Mouse (Mus musculus) mature B cell (primary cell): ENCODE results near the gene Inca1.

Source experiments
- in situ Hi-C: fragments of 300-500 bp; cut with MboI; formaldehyde crosslinking; loops from 2 replicates; pipeline ENCODE4 v1.14.3; 2019

Inca1 gene

GRCm38 (mm10) chr11:70699722-70700556, at the start of gene Inca1, which contains the start of gene Kif1c:
Gene Inca1 (minus strand): TSS chr11:70700155.
Gene Kif1c (plus strand): TSS chr11:70700548.
- in situ Hi-C loops = no loop called here

DNA sequence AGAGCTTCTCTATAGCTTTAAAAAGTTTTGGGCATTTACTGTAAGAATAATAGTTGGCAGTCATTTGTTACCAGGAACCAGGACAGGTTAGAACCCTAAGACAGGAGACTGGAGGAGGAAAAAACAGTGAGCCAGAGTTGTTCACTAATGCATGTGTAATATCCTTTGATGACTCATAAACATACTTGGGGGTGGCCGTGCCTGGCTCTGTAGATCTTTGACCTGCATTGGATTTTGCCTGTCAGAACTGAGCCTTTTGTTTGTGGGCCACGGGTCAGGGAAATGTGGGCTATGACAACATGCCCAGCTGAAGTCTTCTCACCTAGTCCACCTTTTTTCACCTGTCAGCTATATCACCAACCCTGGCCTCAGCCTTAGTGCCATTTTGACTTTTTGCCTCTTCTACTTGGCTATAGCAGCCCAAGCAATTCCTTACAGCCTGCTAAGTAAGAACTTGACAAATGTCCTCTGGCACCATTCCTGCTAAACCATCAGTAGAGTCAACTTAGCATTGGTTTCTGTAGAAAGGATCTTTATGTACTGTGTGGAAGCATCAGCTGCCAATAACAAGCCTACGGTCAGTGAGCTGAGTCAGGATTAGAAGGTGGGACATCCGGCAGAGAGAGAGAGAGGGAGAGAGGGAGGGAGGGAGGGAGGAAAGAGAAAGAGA, 48.1 kb upstream of the Inca1 start:
- in situ Hi-C loops = no loop called here

DNA sequence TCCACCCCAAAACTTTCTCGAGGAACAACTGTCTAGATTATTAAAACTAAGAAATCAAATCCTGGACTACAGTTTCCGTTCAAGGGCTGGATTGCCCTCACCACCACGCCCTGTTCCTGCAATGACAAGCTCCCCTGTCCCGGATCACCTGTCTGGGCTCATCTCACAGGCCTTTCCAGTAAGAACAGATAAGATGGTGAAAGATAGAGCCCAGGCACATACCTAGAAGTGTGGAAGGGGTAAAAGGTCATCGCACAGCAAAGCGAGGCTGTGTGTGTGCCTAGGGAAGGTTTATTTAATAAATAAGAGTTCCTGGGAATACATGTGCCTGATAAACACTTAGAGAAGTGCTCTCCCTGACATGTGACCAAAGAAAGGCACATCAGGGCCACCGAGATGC, 45.7 kb upstream of the Inca1 start:
- in situ Hi-C loops = no loop called here

- in situ Hi-C loops = no loop called here
Measured at GRCm38 (mm10) chr11:70742581-70743459, 42.9 kb upstream of the Inca1 start.

- in situ Hi-C loops = no loop called here
Measured at GRCm38 (mm10) chr11:70742117-70742516, 42.2 kb upstream of the Inca1 start.

GRCm38 (mm10) chr11:70741603-70742002, 41.6 kb upstream of the Inca1 start:
- in situ Hi-C loops = no loop called here

GRCm38 (mm10) chr11:70737749-70738148, 37.8 kb upstream of the Inca1 start:
- in situ Hi-C loops = no loop called here

GRCm38 (mm10) chr11:70733256-70733655, 33.3 kb upstream of the Inca1 start:
- in situ Hi-C loops = no loop called here

GRCm38 (mm10) chr11:70731178-70731577, 31.2 kb upstream of the Inca1 start:
- in situ Hi-C loops = no loop called here

DNA sequence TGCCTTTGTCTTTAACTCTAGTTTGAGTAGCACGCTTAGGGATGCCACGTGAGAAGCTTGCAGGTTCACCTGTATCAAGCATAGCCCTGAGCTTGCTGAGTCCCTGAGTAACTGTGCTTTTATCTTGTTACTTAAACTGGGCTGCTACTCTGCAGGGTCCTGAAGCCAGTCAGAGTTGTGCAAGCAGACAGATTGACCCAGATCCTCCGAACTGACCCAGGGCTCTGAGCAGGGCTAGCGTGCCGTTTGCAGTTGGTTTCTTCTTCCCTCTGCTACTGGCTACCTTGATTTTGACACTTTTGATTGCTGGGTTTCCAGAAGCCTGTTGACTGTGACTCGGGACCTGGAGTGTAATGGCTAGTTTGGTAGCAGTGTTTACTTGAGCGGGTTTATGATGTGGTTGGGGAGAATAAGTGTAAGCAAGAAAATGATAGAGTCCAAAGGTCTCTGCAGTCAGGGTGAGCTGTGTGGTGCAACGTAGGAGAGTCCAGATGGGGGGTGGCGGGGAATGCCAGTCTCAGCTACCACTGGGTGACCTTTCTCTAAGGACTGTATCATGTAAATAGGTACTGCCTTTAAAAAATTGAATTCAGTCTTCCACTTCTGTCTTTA, 30.6 kb upstream of the Inca1 start:
- in situ Hi-C loops = no loop called here

DNA sequence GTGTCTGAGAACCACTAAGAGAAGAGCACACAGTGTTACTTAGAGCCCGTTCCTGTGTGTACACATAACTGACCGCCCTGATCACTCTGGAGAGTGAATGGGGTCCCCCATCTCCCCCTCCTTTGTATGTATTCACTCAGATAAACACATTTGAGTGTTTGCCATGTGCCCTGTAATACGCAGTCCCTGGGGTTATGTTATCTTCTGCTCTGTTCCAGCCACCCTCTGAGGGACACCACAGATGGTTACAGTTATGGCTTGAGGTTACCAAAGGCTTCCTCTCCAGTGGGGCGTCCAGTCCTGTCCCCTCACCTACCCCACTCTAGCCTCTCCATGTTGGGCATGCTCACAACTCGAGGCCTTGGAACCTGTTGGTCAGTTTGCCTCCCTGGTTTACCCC, 27.4 kb upstream of the Inca1 start:
- in situ Hi-C loops = no loop called here

DNA sequence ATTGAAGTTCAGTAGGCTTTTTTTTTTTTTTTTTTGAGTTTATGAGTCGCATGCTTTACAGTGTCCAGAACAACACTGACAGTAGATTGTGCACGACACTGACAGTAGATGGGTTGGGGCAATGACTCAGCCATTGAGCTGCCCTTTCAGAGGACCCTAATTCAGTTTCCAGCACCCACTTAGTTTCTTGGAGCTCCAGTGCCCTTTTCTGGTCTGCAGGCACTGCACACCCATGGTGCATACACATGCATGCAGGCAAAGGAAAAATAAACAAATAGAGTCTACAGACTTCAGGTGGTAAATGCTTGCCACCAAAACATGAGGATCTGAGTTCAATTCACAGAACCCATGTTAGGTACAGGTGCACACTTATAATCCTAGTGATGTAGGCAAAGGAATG, 26.6 kb upstream of the Inca1 start:
- in situ Hi-C loops = no loop called here

DNA sequence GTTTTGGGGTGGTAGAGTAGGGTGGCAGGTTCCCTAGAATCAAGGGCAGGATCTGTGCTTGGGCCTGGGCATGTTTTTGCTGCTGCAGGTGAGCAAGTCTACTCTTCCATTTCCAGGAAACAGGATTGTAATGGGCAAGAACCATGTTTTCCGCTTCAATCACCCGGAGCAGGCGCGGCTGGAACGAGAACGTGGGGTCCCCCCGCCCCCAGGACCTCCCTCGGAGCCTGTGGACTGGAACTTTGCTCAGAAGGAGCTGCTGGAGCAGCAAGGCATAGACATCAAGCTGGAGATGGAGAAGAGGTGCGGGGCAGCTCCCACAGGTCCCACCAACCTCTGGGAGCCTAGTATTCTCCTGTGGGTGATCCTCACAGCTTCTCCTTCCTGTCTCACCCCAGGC, 24.8 kb upstream of the Inca1 start:
- in situ Hi-C loops = no loop called here

DNA sequence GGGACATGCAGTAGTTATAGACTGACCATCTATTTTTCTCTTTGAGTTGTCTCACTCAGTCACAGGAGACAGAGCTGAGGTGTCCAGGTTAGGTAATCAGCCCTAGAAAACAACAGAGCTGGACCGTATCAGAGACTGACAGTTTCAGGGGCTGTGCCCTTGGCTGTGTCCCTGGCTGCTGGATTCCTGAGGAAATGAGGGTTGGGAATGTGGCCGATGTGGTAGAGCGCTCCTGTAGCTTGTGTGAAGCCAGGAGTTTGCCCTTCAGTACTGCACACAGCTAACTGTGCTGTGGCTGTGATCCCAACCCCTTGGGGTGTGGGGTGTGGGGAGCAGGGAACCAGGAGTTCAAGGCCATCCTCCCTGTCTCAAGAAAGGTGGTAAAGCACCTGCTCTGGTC, 21.1 kb upstream of the Inca1 start:
- in situ Hi-C loops = no loop called here

- in situ Hi-C loops = no loop called here
Measured at GRCm38 (mm10) chr11:70720567-70720966, 20.6 kb upstream of the Inca1 start.

GRCm38 (mm10) chr11:70718481-70718880, 18.5 kb upstream of the Inca1 start:
- in situ Hi-C loops = no loop called here

DNA sequence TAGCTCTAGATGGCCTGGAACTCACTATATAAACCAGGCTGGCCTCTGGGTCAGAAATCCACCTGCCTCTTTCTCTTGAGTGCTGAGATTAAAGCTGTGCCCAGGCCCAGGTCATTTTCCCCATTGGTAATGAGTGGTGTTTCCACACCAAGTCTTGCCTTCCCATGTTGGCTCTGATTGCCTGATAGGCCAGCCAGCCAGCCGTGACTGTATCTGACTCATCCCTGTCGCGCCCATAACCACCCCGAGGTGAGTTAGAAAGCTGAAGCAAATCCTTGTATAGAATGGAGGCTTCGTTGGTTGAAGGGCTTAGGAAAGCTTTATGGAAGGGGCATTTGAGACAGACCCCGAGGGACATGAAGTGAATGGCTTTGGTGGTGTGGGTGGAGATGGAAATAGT, 15.9 kb upstream of the Inca1 start:
- in situ Hi-C loops = no loop called here

DNA sequence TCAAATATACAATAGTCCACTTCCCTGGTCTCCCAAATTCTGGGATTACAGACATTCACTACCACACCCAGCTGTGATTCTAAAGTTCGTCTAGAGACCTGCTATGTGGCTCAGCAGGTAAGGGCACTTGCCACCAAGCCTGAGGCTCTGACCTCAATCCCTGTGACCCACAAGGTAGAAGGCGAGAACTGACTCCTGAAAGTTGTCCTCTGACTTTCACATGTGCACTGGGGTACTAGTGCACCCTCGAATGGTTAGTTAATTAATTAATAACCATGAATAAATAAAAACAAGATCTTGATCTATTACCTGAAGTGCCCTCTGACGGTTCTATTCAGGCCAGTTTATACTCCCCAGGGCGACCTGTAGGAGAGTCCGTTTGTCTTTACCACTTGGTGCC, 13.3 kb upstream of the Inca1 start:
- in situ Hi-C loops = no loop called here

GRCm38 (mm10) chr11:70711026-70711425, 11.1 kb upstream of the Inca1 start:
- in situ Hi-C loops = no loop called here

GRCm38 (mm10) chr11:70706127-70706526, 6.2 kb upstream of the Inca1 start:
- in situ Hi-C loops = no loop called here

DNA sequence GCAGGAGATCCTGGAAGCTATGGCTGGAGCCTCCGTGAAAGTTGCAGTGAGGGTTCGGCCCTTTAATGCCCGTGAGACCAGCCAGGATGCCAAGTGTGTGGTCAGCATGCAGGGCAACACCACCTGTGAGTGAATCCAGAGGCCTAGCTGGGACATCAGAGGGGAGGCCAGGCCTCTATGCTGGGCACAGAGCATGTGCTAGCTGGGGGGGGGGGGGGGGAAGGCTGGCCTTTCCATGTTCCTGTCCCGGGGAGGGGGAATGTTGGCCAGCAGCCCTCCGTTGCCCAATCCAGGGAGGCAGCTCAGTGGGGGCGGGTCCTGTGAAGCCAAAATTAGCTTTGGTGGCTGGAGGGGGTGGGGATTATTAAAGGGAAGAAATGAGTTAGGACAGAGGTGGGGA, 2.8 kb upstream of the Inca1 start:
- in situ Hi-C loops = no loop called here
